ENCODE assay signal across 8 mouse cellular contexts in the genomic region with DNA sequence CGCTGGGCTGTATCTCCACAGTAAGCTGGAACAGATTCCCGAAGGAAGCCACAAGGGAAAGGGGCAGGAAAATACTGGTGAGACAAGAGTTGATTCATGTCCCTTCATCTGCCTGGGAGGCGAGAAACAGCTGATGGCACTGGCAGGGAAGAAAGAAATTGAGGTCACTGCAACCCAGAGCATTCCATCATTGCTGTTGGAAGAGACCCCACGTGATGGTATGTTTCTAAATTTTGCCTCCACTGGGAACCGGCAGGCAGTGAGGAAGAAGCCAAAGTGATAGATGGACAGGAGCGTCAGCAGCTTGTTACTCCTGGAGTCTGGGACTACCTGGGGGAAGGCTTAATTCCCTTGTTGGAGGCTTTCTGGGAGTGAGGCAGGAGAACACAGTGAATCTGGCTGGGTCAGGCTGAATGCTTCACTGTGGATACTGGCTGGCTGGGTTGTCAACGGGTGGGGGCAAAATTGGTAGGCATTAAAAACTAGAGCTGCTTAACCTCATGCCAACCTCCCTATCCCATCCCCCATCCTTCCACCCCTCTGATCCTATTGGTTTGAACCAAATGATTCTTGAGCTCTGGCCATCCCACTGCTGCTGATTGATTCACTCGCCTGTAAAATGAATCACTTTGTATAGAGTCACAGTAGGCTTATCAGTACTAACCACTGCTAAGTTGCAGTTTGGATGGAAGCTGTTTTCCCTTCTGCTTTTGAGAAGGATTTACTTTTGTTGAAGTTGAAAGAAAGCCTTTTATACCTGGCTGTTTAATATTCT.
DNase-seq lines count a peak whose midpoint lies in the region; ATAC-seq and TF ChIP-seq lines count a peak whose summit lies in the region.
"Had no signal": no experiment of that assay in that cellular context is flagged by ENCODE, and none has a peak within 500 bp of the region (broad histone marks: within the 10 kb centered on the region; RNA-seq: fewer than 3 reads in every experiment).

No protein-coding gene starts in this region.

- DNase-seq in brain, adult 2 months (ENCODE audit: low read depth, low spot score) = peak; percentile 97
- DNase-seq in cerebellum, adult 9-10 months = peak; percentile 94
- DNase-seq in frontal cortex, postnatal 10 days (ENCODE audit: low spot score in 2 of 2) = peak; percentile 53 to 72
- DNase-seq in layer of hippocampus, adult 18-20 months (ENCODE audit: low spot score in 2 of 2) = peak; percentile 66 to 86
- no peak for DNase-seq in liver, embryonic 11.5 days (ENCODE audit: low spot score)
- DNase-seq in adrenal gland, postnatal 4 days (ENCODE audit: low spot score in 2 of 2) = no peak

- no peaks in the 10 kb centered on the region for H3K27me3 ChIP-seq in myocyte (ENCODE audit: control insufficient read depth, insufficient read depth, insufficient read length)
- no peaks in the 10 kb centered on the region for H3K27me3 ChIP-seq in liver, embryonic 11.5 days (replicated peaks; ENCODE audit: control insufficient read depth, insufficient read depth, low read length)
- H3K27me3 ChIP-seq: limb, embryonic 12.5 days had no signal

- no peak for TF ChIP-seq POLR2A in myocyte (IDR thresholded peaks at IDR 0.05; ENCODE audit: insufficient read length, low read depth)

- H3K36me3 ChIP-seq in myocyte (ENCODE audit: control insufficient read depth, insufficient read depth) = peaks cover 18% of the 10 kb centered on the region
- H3K36me3 ChIP-seq in liver, embryonic 11.5 days (ENCODE audit: control insufficient read depth, insufficient read depth, low read length) = no peaks in the 10 kb centered on the region

- no peaks in the 10 kb centered on the region for H3K4me1 ChIP-seq in liver, embryonic 11.5 days (replicated peaks; ENCODE audit: control insufficient read depth, insufficient read depth, low read length)

- no peak for ATAC-seq in liver, embryonic 11.5 days (replicated peaks; ENCODE audit: low FRiP score)

- H3K27ac ChIP-seq in liver, embryonic 11.5 days (ENCODE audit: low read depth, low read length) = no peak overlapping the region
- H3K27ac ChIP-seq: limb, embryonic 12.5 days had no signal

- H3K4me2 ChIP-seq in myocyte (ENCODE audit: low read depth) = peak overlapping the region; percentile 29
- no peak overlapping the region for H3K4me2 ChIP-seq in liver, embryonic 11.5 days
- H3K4me2 ChIP-seq: limb, embryonic 12.5 days had no signal

- H3K4me3 ChIP-seq in myocyte = no peak overlapping the region
- no peak overlapping the region for H3K4me3 ChIP-seq in liver, embryonic 11.5 days (ENCODE audit: low read depth, low read length)
- H3K4me3 ChIP-seq: limb, embryonic 12.5 days had no signal

- H3K9ac ChIP-seq in liver, embryonic 11.5 days (ENCODE audit: low read depth, low read length) = no peak overlapping the region
- H3K9ac ChIP-seq: limb, embryonic 12.5 days had no signal

- 65% methylated on average over 8 of the region's 8 CpGs for WGBS in liver, embryonic 11.5 days

- no peak overlapping the region for H3ac ChIP-seq in myocyte (ENCODE audit: control insufficient read depth, insufficient read length)

- no peaks in the 10 kb centered on the region for H3K9me3 ChIP-seq in liver, embryonic 11.5 days (ENCODE audit: control insufficient read depth, low read length)
- H3K9me3 ChIP-seq: limb, embryonic 12.5 days had no signal

- peaks cover 14% of the 10 kb centered on the region for H3K79me2 ChIP-seq in myocyte (ENCODE audit: control insufficient read depth, insufficient read depth)

TF ChIP-seq in myocyte, 11 proteins besides CTCF, POLR2A, EP300 and RAD21:
- TF ChIP-seq TCF12 (IDR thresholded peaks at IDR 0.05; ENCODE audit: insufficient read depth, poor library complexity, severe bottlenecking) (no peak), MYOD1 (IDR thresholded peaks at IDR 0.05; ENCODE audit: control insufficient read depth in 1 of 3, insufficient read length in 2 of 3, low read depth in 2 of 3) (peak; percentile 27 to 59 (median 29)), CEBPB (IDR thresholded peaks at IDR 0.05; ENCODE audit: insufficient read depth, poor library complexity, severe bottlenecking) (no peak), MYOG (IDR thresholded peaks at IDR 0.05; ENCODE audit: control insufficient read depth in 1 of 3, insufficient read depth in 1 of 3, insufficient read length in 2 of 3, low read depth in 2 of 3) (peak in 1 of 3 experiments; percentile 53), USF1 (IDR thresholded peaks at IDR 0.05; ENCODE audit: low read depth) (peak; percentile 54), REST (IDR thresholded peaks at IDR 0.05; ENCODE audit: insufficient read depth, insufficient read length) (no peak), TCF3 (IDR thresholded peaks at IDR 0.05; ENCODE audit: insufficient read length, low read depth) (no peak), POLR2AphosphoS2 (IDR thresholded peaks at IDR 0.05; ENCODE audit: insufficient read length, low read depth) (no peak), MAX (IDR thresholded peaks at IDR 0.05; ENCODE audit: low read depth) (no peak), SRF (IDR thresholded peaks at IDR 0.05; ENCODE audit: control insufficient read depth, insufficient read length, low read depth) (no peak), E2F4 (IDR thresholded peaks at IDR 0.05; ENCODE audit: insufficient read depth) (no peak)

Comparison
In these comparisons a context has a peak if more than half of its experiments do, and no peak if none do; other contexts are left out.
1. DNase-seq: peak in brain, adult 2 months (single experiment), cerebellum, adult 9-10 months (single experiment), frontal cortex, postnatal 10 days (2 of 2) and layer of hippocampus, adult 18-20 months (2 of 2); none in liver, embryonic 11.5 days (single experiment) and adrenal gland, postnatal 4 days (0 of 2).